Mouse (Mus musculus) liver, embryonic 15.5 days (tissue): ENCODE data around the gene Ston2. TPM values are rescaled to one million over a fixed set of nuclear protein-coding genes. Genes with fewer than 3 reads are reported as not detected.
A peak's percentile ranks its signal among the peaks of the same experiment; 100 is the strongest.
"Not testable (repeated sequence)": the region's sequence is repeated elsewhere in the genome, so short reads cannot be mapped to it uniquely, and the experiment has no call there.

Experiments
- ATAC-seq: fragments of 200-750 bp; cut with Nextera tagmentation; 2 replicates; pipeline ENCODE4 v1.8.0; 2017; ENCODE audit warnings: moderate number of reproducible peaks, mild to moderate bottlenecking, moderate library complexity; ENCODE audit not compliant: insufficient read depth
- H3K27ac ChIP-seq: fragments of 300-500 bp; sonication (generic); replicated peaks from 2 replicates; pipeline ENCODE4 v1.5.1; 2015; ENCODE audit warnings: mild to moderate bottlenecking, inconsistent platforms
- H3K27me3 ChIP-seq: fragments of 300-500 bp; sonication (generic); 2 replicates; pipeline ENCODE4 v1.6.1; 2015; ENCODE audit warnings: mild to moderate bottlenecking, inconsistent platforms
- H3K36me3 ChIP-seq: fragments of 300-500 bp; sonication (generic); replicated peaks from 2 replicates; pipeline ENCODE4 v1.6.1; 2015; ENCODE audit warnings: moderate library complexity, mild to moderate bottlenecking, inconsistent platforms
- H3K4me1 ChIP-seq: fragments of 300-500 bp; sonication (generic); replicated peaks from 2 replicates; pipeline ENCODE4 v1.6.1; 2015; ENCODE audit warnings: inconsistent platforms
- H3K4me2 ChIP-seq: fragments of 300-500 bp; sonication (generic); 2 replicates; pipeline ENCODE4 v1.6.1; 2015; ENCODE audit warnings: moderate library complexity, mild to moderate bottlenecking, inconsistent platforms
- H3K4me3 ChIP-seq: fragments of 300-500 bp; sonication (generic); replicated peaks from 2 replicates; pipeline ENCODE4 v1.5.1; 2015; ENCODE audit warnings: mild to moderate bottlenecking, inconsistent platforms
- H3K9ac ChIP-seq: fragments of 300-500 bp; sonication (generic); 2 replicates; pipeline ENCODE4 v1.6.1; 2015; ENCODE audit warnings: moderate library complexity, mild to moderate bottlenecking, inconsistent platforms
- H3K9me3 ChIP-seq: fragments of 300-500 bp; sonication (generic); replicated peaks from 2 replicates; pipeline ENCODE4 v1.6.1; 2016; ENCODE audit warnings: inconsistent platforms
- WGBS: fragments of 180-500 bp; shearing (Covaris S2); methylation state at CpG from one replicate; pipeline ENCODE4 v1.1.7; 2015; ENCODE audit warnings: mixed read lengths; ENCODE audit not compliant: insufficient replicate concordance; 5-methylcytosine and 5-hydroxymethylcytosine counted together
- microRNA-seq: library from miRNA; unstranded; fragments of <30 nt; microRNA quantifications from one replicate; pipeline ENCODE4, GENCODE M21; 2016
- polyA plus RNA-seq: library from polyadenylated mRNA; unstranded; fragments of >200 nt; fragmentation: Nextera tagmentation; extraction: Ambion mirVana; gene quantifications from 2 replicates; pipeline ENCODE4 v1.2.1, GENCODE M21; 2015

Gene Ston2
- polyA plus RNA-seq, 1 experiment from 2014 or later: 13.6 TPM

- ATAC-seq: peak; percentile 55
- Histone ChIP-seq H3K9ac (peak overlapping the region; percentile 99), H3K27ac (peak overlapping the region; percentile 99), H3K4me3 (peak overlapping the region; percentile 91), H3K9me3 (no peaks in the 10 kb centered on the region), H3K27me3 (no peaks in the 10 kb centered on the region), H3K4me1 (peaks cover 30% of the 10 kb centered on the region), H3K36me3 (peaks cover 22% of the 10 kb centered on the region), H3K4me2 (peak overlapping the region; percentile 78)
- WGBS: under 1% methylated on average over 77 of the region's 83 CpGs
Measured at GRCm38 (mm10) chr12:91588670-91589541, 199.3 kb downstream of the Ston2 start.

DNA sequence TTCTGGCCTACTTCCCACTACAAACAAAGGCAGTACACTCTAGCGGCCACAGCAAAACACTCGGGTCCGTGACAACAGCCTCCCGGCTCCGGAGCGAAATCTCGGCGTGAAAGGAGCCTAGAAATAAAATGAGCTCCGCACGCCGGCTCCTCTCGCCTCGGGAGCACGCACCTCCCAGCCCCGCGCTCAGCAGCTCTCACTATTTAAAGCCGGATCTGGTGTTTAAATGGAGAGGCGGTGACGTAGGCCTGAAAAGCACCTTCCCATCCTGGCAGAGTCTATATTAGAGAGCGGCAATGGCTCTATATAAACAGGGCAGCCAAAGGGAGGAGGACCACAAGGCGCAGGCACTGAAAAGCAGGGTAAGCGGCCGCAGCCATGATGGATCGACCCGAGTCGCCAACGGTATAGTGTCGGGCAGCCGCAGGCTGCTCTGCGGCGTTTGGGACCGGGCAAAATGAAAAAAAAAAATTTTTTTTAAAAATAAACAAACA lies 200.0 kb downstream of the Ston2 start:
- H3K36me3 ChIP-seq: peaks cover 27% of the 10 kb centered on the region
- peak overlapping the region; percentile 99 for H3K9ac ChIP-seq
- no peaks in the 10 kb centered on the region for H3K27me3 ChIP-seq
- peak overlapping the region; percentile 99 for H3K27ac ChIP-seq
- peaks cover 30% of the 10 kb centered on the region for H3K4me1 ChIP-seq
- peak overlapping the region; percentile 91 for H3K4me3 ChIP-seq
- H3K9me3 ChIP-seq: no peaks in the 10 kb centered on the region
- peak overlapping the region; percentile 78 for H3K4me2 ChIP-seq
- peak; percentile 60 for ATAC-seq
- WGBS: under 1% methylated on average over 32 of the region's 32 CpGs

- peak overlapping the region; percentile 99 for H3K9ac ChIP-seq
- H3K27ac ChIP-seq: peak overlapping the region; percentile 99
- peak overlapping the region; percentile 91 for H3K4me3 ChIP-seq
- 9% methylated on average over 5 of the region's 5 CpGs for WGBS
- peaks cover 33% of the 10 kb centered on the region for H3K4me1 ChIP-seq
- H3K27me3 ChIP-seq: no peaks in the 10 kb centered on the region
- H3K4me2 ChIP-seq: peak overlapping the region; percentile 78
- no peak for ATAC-seq
- no peaks in the 10 kb centered on the region for H3K9me3 ChIP-seq
- peaks cover 32% of the 10 kb centered on the region for H3K36me3 ChIP-seq
Measured at GRCm38 (mm10) chr12:91587491-91588033, 200.6 kb downstream of the Ston2 start.

GRCm38 (mm10) chr12:91587077-91587476 lies 201.1 kb downstream of the Ston2 start:
- ATAC-seq: no peak
- Histone ChIP-seq H3K9me3 (no peaks in the 10 kb centered on the region), H3K27me3 (no peaks in the 10 kb centered on the region), H3K4me2 (peak overlapping the region; percentile 78), H3K27ac (no peak overlapping the region; the same call in 1 of the 2 replicates), H3K9ac (peak overlapping the region; percentile 99; the same call in 1 of the 2 replicates), H3K36me3 (peaks cover 37% of the 10 kb centered on the region), H3K4me3 (peak overlapping the region; percentile 91), H3K4me1 (peaks cover 37% of the 10 kb centered on the region)
- WGBS: 45% methylated on average over 3 of the region's 3 CpGs

- not testable (repeated sequence) for H3K4me2 ChIP-seq, H3K9me3 ChIP-seq, ATAC-seq, H3K9ac ChIP-seq, H3K27ac ChIP-seq, H3K27me3 ChIP-seq, H3K4me3 ChIP-seq
- peaks cover 36% of the 10 kb centered on the region for H3K4me1 ChIP-seq
- H3K36me3 ChIP-seq: peaks cover 37% of the 10 kb centered on the region
- WGBS: 87% methylated on average over 4 of the region's 4 CpGs
Measured at GRCm38 (mm10) chr12:91585815-91586214, 202.4 kb downstream of the Ston2 start.

DNA sequence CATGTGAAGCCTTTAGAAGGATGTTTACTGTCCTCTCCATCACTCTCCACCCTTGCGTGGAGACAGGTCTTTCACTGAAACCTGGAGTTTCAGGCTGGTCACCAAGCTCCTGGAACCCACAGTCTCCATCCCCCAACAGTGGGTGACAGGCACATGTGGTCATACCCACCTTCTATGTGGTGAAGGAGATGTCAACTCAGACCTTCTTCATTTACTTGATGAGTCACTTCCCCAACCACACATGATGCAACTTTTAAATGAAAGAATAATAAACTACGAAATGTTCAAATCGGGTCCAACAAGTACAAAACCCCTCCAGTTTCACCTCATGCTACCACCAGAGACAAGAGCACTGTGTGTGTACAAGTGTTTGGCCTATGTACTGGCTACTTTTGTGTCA lies 203.0 kb downstream of the Ston2 start:
- 82% methylated on average over 3 of the region's 3 CpGs for WGBS
- Histone ChIP-seq H3K4me3 (no peak overlapping the region), H3K4me2 (no peak overlapping the region), H3K36me3 (peaks cover 40% of the 10 kb centered on the region), H3K27me3 (no peaks in the 10 kb centered on the region), H3K27ac (no peak overlapping the region), H3K9ac (no peak overlapping the region), H3K4me1 (peaks cover 37% of the 10 kb centered on the region), H3K9me3 (no peaks in the 10 kb centered on the region)
- no peak for ATAC-seq

DNA sequence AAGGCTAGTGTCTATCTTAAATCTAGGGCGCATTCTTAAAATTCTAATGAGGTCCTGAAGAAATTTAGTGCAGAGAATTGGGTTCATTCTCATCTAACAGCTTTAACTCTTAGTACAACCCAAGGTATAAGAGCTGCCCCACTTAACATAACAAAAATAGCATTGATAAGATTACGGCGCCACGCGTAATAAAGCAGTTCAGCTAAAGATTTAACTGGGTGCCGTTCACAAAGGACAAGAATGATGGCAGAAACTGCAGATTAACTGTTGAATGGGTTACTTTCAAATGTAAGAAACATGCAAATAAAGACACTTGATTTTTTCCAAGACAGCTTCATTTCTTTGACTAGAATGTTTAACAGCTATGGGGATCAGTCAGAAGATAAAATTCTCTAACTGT lies 204.8 kb downstream of the Ston2 start:
- Histone ChIP-seq H3K4me1 (peaks cover 43% of the 10 kb centered on the region), H3K9me3 (no peaks in the 10 kb centered on the region), H3K36me3 (peaks cover 53% of the 10 kb centered on the region), H3K27ac (no peak overlapping the region), H3K4me3 (no peak overlapping the region), H3K27me3 (no peaks in the 10 kb centered on the region), H3K9ac (no peak overlapping the region), H3K4me2 (no peak overlapping the region)
- 85% methylated on average over 6 of the region's 6 CpGs for WGBS
- no peak for ATAC-seq

Small RNA genes lying within 50 kb of the gene (microRNA-seq; reads per million reads assigned to microRNA genes)
- not detected for gene Gm22015

Other genes starting within 250 kb of the Ston2 start
- gene Gtf2a1, start 197.9 kb downstream of the Ston2 start, polyA plus RNA-seq: 15.3 and 16.1 TPM in 2 replicates
- gene Sel1l, start 60.8 kb upstream of the Ston2 start, polyA plus RNA-seq: 37.6 and 40.7 TPM in 2 replicates